Mouse (Mus musculus) forebrain, embryonic 15.5 days (tissue): ENCODE data around the gene Spns1. TPM values are rescaled to one million over a fixed set of nuclear protein-coding genes. Genes with fewer than 3 reads are reported as not detected.
A peak's percentile ranks its signal among the peaks of the same experiment; 100 is the strongest.

Experiments used
- ATAC-seq: fragments of 200-750 bp; cut with Nextera tagmentation; replicated peaks from 2 replicates; pipeline ENCODE4 v1.8.0; 2017; ENCODE audit warnings: mild to moderate bottlenecking, moderate TSS enrichment, moderate library complexity
- H3K27ac ChIP-seq: fragments of 300-500 bp; sonication (generic); replicated peaks from 2 replicates; pipeline ENCODE4 v1.5.1; 2015; ENCODE audit warnings: mild to moderate bottlenecking, inconsistent platforms
- H3K27me3 ChIP-seq: fragments of 300-500 bp; sonication (generic); 2 replicates; pipeline ENCODE4 v1.6.1; 2015; ENCODE audit warnings: inconsistent platforms
- H3K36me3 ChIP-seq: fragments of 300-500 bp; sonication (generic); 2 replicates; pipeline ENCODE4 v1.6.1; 2015; ENCODE audit warnings: mild to moderate bottlenecking, inconsistent platforms
- H3K4me1 ChIP-seq: fragments of 300-500 bp; sonication (generic); 2 replicates; pipeline ENCODE4 v1.6.1; 2015; ENCODE audit warnings: inconsistent platforms
- H3K4me2 ChIP-seq: fragments of 300-500 bp; sonication (generic); replicated peaks from 2 replicates; pipeline ENCODE4 v1.6.1; 2015; ENCODE audit warnings: mild to moderate bottlenecking, inconsistent platforms
- H3K4me3 ChIP-seq: fragments of 300-500 bp; sonication (generic); 2 replicates; pipeline ENCODE4 v1.5.1; 2015; ENCODE audit warnings: mild to moderate bottlenecking, inconsistent platforms
- H3K9ac ChIP-seq: fragments of 300-500 bp; sonication (generic); replicated peaks from 2 replicates; pipeline ENCODE4 v1.6.1; 2015; ENCODE audit warnings: mild to moderate bottlenecking, inconsistent platforms
- H3K9me3 ChIP-seq: fragments of 300-500 bp; sonication (generic); 2 replicates; pipeline ENCODE4 v1.6.1; 2016; ENCODE audit warnings: inconsistent platforms
- WGBS: fragments of 180-500 bp; shearing (Covaris S2); methylation state at CpG from one replicate; pipeline ENCODE4 v1.1.7; 2015; ENCODE audit warnings: mixed read lengths; 5-methylcytosine and 5-hydroxymethylcytosine counted together
- polyA plus RNA-seq: library from polyadenylated mRNA; unstranded; fragments of >200 nt; fragmentation: Nextera tagmentation; extraction: Ambion mirVana; gene quantifications from 2 replicates; pipeline ENCODE4 v1.2.1, GENCODE M21; 2015

Spns1 gene
- polyA plus RNA-seq, 1 experiment from 2014 or later, result 72.9 TPM

DNA sequence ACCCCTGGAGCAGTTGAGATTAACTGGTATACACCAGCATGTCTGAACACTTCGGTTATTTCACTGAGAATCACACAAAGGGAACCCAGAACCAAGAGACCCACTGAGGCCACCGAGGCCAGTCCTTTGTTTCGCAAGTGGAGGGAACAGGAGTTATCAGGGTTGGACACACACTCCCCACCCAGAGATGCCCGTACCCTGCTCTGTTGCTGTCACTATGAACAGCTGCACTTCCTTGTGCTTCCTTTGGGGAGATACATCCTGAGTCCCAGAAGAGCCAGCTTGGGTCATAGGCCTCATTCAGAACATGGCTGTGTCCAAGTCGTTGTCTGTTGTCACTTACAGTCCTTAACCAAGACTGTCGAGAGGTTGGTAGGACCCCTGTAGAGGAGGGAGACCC, 14.2 kb downstream of the Spns1 start:
- H3K4me2 ChIP-seq, result no peak overlapping the region
- no peaks in the 10 kb centered on the region for H3K36me3 ChIP-seq
- H3K4me1 ChIP-seq, result no peaks in the 10 kb centered on the region
- no peaks in the 10 kb centered on the region for H3K27me3 ChIP-seq
- no peak for ATAC-seq
- WGBS, result 86% methylated on average over 6 of the region's 6 CpGs
- H3K9me3 ChIP-seq, result no peaks in the 10 kb centered on the region
- no peak overlapping the region for H3K27ac ChIP-seq
- H3K4me3 ChIP-seq, result no peak overlapping the region
- no peak overlapping the region for H3K9ac ChIP-seq

GRCm38 (mm10) chr7:126359049-126359448, 18.2 kb downstream of the Spns1 start:
- no peak for ATAC-seq
- Histone ChIP-seq H3K36me3 (no peaks in the 10 kb centered on the region), H3K27me3 (no peaks in the 10 kb centered on the region), H3K4me3 (no peak overlapping the region), H3K4me2 (no peak overlapping the region), H3K27ac (no peak overlapping the region), H3K4me1 (no peaks in the 10 kb centered on the region), H3K9me3 (no peaks in the 10 kb centered on the region), H3K9ac (no peak overlapping the region)
- whole genome bisulfite sequencing, result 79% methylated on average over 13 of the region's 13 CpGs

- H3K4me2 ChIP-seq, result no peak overlapping the region
- no peak for ATAC-seq
- no peaks in the 10 kb centered on the region for H3K9me3 ChIP-seq
- no peak overlapping the region for H3K4me3 ChIP-seq
- 92% methylated on average over 9 of the region's 9 CpGs for WGBS
- H3K27me3 ChIP-seq, result no peaks in the 10 kb centered on the region
- H3K4me1 ChIP-seq, result no peaks in the 10 kb centered on the region
- no peak overlapping the region for H3K9ac ChIP-seq
- H3K27ac ChIP-seq, result no peak overlapping the region
- no peaks in the 10 kb centered on the region for H3K36me3 ChIP-seq
Measured at GRCm38 (mm10) chr7:126358413-126358812, 18.8 kb downstream of the Spns1 start.

- H3K9ac ChIP-seq, result no peak overlapping the region
- 85% methylated on average over 6 of the region's 6 CpGs for WGBS
Measured at GRCm38 (mm10) chr7:126357838-126358237, 19.4 kb downstream of the Spns1 start.

DNA sequence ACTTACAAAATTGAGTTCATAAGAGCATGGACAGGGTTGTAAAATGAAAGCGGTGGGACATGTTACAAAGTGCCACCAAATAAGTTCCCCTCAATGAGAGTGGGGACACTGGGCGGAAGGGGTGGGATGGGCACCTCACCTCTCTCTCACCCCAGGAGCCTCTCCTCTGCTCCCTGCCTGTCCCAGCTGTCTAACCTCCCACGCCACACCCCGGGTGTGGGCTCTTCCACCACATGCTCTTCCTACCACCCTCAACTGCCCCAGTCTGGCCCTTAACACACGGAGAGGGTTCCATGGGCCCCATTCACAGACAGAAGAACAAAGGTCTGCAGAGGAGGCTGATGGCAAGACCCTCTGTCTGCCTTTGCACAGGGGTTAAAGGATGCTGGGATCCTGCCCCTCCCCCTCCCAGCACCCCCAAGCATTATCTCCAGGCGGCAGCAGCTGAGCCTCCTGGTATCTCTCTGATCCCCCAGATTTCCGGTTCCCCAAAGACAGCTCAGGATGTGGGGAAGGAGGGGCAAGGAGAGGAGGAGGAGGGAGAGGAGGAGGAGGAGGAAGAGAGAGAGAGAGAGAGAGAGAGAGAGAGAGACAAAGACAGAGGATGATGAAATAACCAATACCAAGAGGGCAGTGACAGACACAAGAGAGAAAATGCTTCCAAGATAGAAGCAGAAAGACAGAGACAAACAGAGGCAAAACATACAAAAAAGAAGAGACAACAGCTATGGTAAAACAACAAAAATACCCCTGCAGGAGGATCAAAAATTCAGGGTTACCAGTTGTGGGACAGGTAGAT, 20.3 kb downstream of the Spns1 start:
- WGBS, result 53% methylated on average over 7 of the region's 7 CpGs
- no peak overlapping the region for H3K4me3 ChIP-seq
- H3K4me1 ChIP-seq, result no peaks in the 10 kb centered on the region
- no peak for ATAC-seq
- no peaks in the 10 kb centered on the region for H3K36me3 ChIP-seq
- no peak overlapping the region for H3K9ac ChIP-seq
- H3K27me3 ChIP-seq, result no peaks in the 10 kb centered on the region
- no peak overlapping the region for H3K27ac ChIP-seq
- no peak overlapping the region for H3K4me2 ChIP-seq
- no peaks in the 10 kb centered on the region for H3K9me3 ChIP-seq

More at GRCm38 (mm10) chr7:126357838-126358237, 19.4 kb downstream of the Spns1 start:
- Histone ChIP-seq H3K9me3 (no peaks in the 10 kb centered on the region), H3K27ac (no peak overlapping the region), H3K4me1 (no peaks in the 10 kb centered on the region), H3K4me2 (no peak overlapping the region), H3K36me3 (no peaks in the 10 kb centered on the region), H3K27me3 (no peaks in the 10 kb centered on the region), H3K4me3 (no peak overlapping the region)
- no peak for ATAC-seq

DNA sequence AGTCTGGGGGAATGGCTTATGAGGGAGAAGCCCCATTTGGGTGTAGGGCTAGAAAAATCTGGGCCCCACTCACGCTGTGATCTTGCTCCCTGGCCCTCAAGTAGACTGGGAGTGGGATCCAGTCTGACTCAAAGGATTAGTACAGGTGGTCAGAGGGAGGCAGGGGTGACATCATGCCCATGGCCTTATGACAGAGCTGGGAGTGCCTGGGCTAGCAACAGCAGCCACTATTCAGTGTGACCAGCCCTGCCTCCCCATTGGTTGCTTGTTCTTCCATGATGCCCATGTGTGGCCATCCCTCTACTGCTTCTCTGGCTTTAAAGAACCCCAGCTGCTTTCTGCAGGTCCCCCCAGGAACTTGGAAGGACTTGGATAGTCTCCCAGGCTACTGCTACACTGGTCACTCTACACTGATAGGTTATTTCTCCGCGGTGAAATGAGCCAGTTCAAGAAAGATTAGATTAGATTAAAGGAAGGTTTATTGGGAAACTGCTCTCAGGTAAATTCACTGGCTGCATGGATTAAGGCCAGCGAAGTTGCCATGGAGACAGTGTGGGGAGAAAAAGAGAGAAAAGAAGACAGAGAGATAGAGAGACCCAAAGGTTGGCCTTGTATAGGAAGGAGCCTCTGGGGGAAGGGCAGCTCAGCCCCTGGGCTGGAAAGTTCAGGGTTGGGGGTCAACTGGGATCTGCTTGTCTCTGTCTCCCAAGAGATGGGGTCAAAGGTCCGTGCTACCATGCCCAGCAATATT, 21.2 kb downstream of the Spns1 start:
- no peak for ATAC-seq
- no peak overlapping the region for H3K4me2 ChIP-seq
- H3K27ac ChIP-seq, result no peak overlapping the region
- H3K9ac ChIP-seq, result no peak overlapping the region
- no peaks in the 10 kb centered on the region for H3K27me3 ChIP-seq
- H3K4me1 ChIP-seq, result no peaks in the 10 kb centered on the region
- no peaks in the 10 kb centered on the region for H3K36me3 ChIP-seq
- WGBS, result 48% methylated on average over 5 of the region's 5 CpGs
- H3K9me3 ChIP-seq, result no peaks in the 10 kb centered on the region
- no peak overlapping the region for H3K4me3 ChIP-seq

GRCm38 (mm10) chr7:126354738-126355614, 22.3 kb downstream of the Spns1 start:
- 52% methylated on average over 14 of the region's 14 CpGs for WGBS
- Histone ChIP-seq H3K4me3 (no peak overlapping the region), H3K4me1 (no peaks in the 10 kb centered on the region), H3K9ac (no peak overlapping the region), H3K27ac (no peak overlapping the region), H3K27me3 (no peaks in the 10 kb centered on the region), H3K36me3 (no peaks in the 10 kb centered on the region), H3K4me2 (no peak overlapping the region), H3K9me3 (no peaks in the 10 kb centered on the region)
- no peak for ATAC-seq

GRCm38 (mm10) chr7:126353994-126354365, 23.3 kb downstream of the Spns1 start:
- Histone ChIP-seq H3K4me2 (no peak overlapping the region), H3K9ac (no peak overlapping the region), H3K9me3 (no peaks in the 10 kb centered on the region), H3K27me3 (no peaks in the 10 kb centered on the region), H3K4me3 (no peak overlapping the region), H3K36me3 (no peaks in the 10 kb centered on the region), H3K4me1 (no peaks in the 10 kb centered on the region), H3K27ac (no peak overlapping the region)
- no peak for ATAC-seq
- 86% methylated on average over 3 of the region's 3 CpGs for WGBS

DNA sequence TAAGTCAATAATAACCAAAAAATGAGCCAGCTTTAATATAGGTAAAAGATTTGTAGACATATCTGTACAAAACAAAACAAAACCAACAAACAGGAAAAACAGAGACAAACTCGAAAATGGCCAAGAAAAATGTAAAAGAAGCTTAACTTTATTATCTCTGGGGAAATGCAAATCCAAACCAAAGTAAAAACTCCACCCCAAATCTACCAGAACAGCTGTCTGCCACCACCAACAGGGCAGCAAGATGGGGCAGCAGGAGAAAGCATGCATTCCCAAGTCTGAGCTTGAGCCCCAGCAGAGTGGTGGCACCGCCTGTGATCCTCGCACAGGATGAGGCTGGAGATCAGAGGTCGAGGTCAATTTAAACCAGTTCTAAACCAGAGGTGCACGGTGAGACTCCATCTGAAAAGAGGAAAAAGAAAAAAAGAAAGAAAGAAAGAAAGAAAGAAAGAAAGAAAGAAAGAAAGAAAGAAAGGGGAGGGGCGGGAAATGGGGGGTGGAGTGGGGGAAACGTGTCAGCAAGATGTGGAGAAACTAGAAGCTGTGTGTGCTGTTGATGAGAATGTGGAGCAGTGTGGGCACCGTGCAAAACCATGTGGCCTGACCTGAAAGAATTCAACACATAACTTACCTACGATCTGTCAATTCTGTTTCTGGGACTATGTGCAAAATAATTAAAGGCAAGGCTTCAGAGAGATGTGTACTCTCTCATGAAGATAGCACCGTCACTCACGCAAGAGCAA, 23.8 kb downstream of the Spns1 start:
- 66% methylated on average over 11 of the region's 11 CpGs for WGBS

GRCm38 (mm10) chr7:126351419-126351951, 25.8 kb downstream of the Spns1 start:
- Histone ChIP-seq H3K9me3 (no peaks in the 10 kb centered on the region), H3K27ac (no peak overlapping the region), H3K4me1 (no peaks in the 10 kb centered on the region), H3K27me3 (no peaks in the 10 kb centered on the region), H3K9ac (no peak overlapping the region), H3K4me2 (no peak overlapping the region; the same call in 1 of the 2 replicates), H3K4me3 (no peak overlapping the region), H3K36me3 (no peaks in the 10 kb centered on the region)
- 46% methylated on average over 10 of the region's 10 CpGs for WGBS
- no peak for ATAC-seq

More for the DNA sequence above, 23.8 kb downstream of the Spns1 start:
- Histone ChIP-seq H3K9me3 (no peaks in the 10 kb centered on the region), H3K9ac (no peak overlapping the region), H3K27me3 (no peaks in the 10 kb centered on the region), H3K4me1 (no peaks in the 10 kb centered on the region), H3K27ac (no peak overlapping the region), H3K36me3 (no peaks in the 10 kb centered on the region), H3K4me2 (no peak overlapping the region), H3K4me3 (no peak overlapping the region)
- no peak for ATAC-seq

DNA sequence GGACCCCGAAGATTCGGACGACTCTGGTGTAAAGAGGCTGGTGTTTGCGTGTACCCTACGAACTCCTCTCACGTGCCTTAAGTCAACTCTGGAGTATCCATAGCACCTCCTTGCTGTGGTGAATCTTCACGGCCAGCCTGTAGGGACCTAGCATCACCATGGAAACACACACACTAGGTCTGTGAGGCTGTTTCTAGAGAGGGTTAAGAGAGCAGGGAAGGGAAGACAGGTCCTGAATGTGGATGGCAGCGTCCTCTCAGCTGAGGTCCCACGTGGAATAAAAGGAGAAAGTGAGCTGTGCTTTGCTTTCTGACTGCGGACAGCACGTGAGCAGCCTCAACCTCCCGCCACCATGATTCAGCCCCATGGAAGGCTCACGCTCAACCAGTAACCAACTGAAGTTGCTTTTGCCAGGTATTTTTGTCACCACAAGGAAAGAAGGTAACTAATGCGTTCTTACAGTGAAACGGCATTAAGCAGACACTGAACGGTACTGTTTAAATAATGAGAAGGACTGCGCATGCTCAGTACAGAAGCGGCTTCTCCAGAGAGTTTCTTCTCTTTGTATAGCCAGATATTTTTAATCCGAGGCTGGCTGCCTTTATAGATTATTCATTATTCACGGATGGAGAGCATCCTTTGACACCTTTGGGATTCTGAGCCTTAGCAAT, 26.4 kb downstream of the Spns1 start:
- H3K27ac ChIP-seq, result no peak overlapping the region
- H3K4me3 ChIP-seq, result peak overlapping the region; percentile 13; the same call in 1 of the 2 replicates
- no peaks in the 10 kb centered on the region for H3K4me1 ChIP-seq
- no peaks in the 10 kb centered on the region for H3K27me3 ChIP-seq
- ATAC-seq, result no peak
- H3K4me2 ChIP-seq, result peak overlapping the region; percentile 22
- no peaks in the 10 kb centered on the region for H3K9me3 ChIP-seq
- no peaks in the 10 kb centered on the region for H3K36me3 ChIP-seq
- WGBS, result 65% methylated on average over 20 of the region's 20 CpGs
- peak overlapping the region; percentile 22; the same call in 1 of the 2 replicates for H3K9ac ChIP-seq
